Mouse (Mus musculus) ovary, postnatal 10 days (tissue): Measurements from ENCODE around the gene Hmg20a.

Experiments
- DNase-seq: peaks from one replicate; pipeline ENCODE4 v3.0.0; 2022; ENCODE audit warnings: low spot score

The Hmg20a gene

GRCm38 (mm10) chr9:56497181-56497864 is 78.9 kb downstream of the Hmg20a start:
- DNase-seq, result no peak

GRCm38 (mm10) chr9:56499324-56500067 is 81.1 kb downstream of the Hmg20a start:
- DNase-seq, result no peak

GRCm38 (mm10) chr9:56500893-56501590 is 82.6 kb downstream of the Hmg20a start:
- no peak for DNase-seq

- no peak for DNase-seq
Observed at GRCm38 (mm10) chr9:56501721-56502542, 83.5 kb downstream of the Hmg20a start.

- no peak for DNase-seq
Observed at GRCm38 (mm10) chr9:56502543-56502971, 84.1 kb downstream of the Hmg20a start.

- DNase-seq, result no peak
Observed at GRCm38 (mm10) chr9:56503621-56504500, 85.5 kb downstream of the Hmg20a start.

- no peak for DNase-seq
Observed at GRCm38 (mm10) chr9:56504511-56504910, 86.1 kb downstream of the Hmg20a start.

- DNase-seq, result no peak
Observed at GRCm38 (mm10) chr9:56505083-56505792, 86.8 kb downstream of the Hmg20a start.

- peak; percentile 93 for DNase-seq
Observed at GRCm38 (mm10) chr9:56505793-56506755, 87.7 kb downstream of the Hmg20a start.

- no peak for DNase-seq
Observed at GRCm38 (mm10) chr9:56506931-56507681, 88.7 kb downstream of the Hmg20a start.

GRCm38 (mm10) chr9:56507682-56508061 is 89.3 kb downstream of the Hmg20a start:
- no peak for DNase-seq

- DNase-seq, result no peak
Observed at GRCm38 (mm10) chr9:56508835-56509451, 90.5 kb downstream of the Hmg20a start.

- no peak for DNase-seq
Observed at GRCm38 (mm10) chr9:56510281-56510680, 91.9 kb downstream of the Hmg20a start.

GRCm38 (mm10) chr9:56512486-56512885 is 94.1 kb downstream of the Hmg20a start:
- no peak for DNase-seq

GRCm38 (mm10) chr9:56515110-56515509 is 96.7 kb downstream of the Hmg20a start:
- no peak for DNase-seq

- DNase-seq, result no peak
Observed at GRCm38 (mm10) chr9:56516219-56516618, 97.8 kb downstream of the Hmg20a start.

- DNase-seq, result no peak
Observed at GRCm38 (mm10) chr9:56516692-56517263, 98.4 kb downstream of the Hmg20a start.

GRCm38 (mm10) chr9:56522281-56522680 is 103.9 kb downstream of the Hmg20a start:
- no peak for DNase-seq
